Mouse (Mus musculus) megakaryocyte progenitor cell, adult 5-6 weeks (primary cell): ENCODE measurements around the gene Wdr82. TPM values are rescaled to one million over a fixed set of nuclear protein-coding genes. Genes with fewer than 3 reads are reported as not detected.
A peak's percentile ranks its signal among the peaks of the same experiment; 100 is the strongest.

ENCODE experiments used
- ATAC-seq: replicated peaks from 2 replicates; pipeline ENCODE4 v1.8.0; 2016; ENCODE audit warnings: mild to moderate bottlenecking, moderate TSS enrichment, inconsistent platforms; ENCODE audit not compliant: poor library complexity
- total RNA-seq, 2 experiments: library from RNA; stranded (forward) in 1 of 2; stranded (reverse) in 1 of 2; fragments of 157-497, 149-512 nt in 1 of 2; fragments of 200-1000 nt in 1 of 2; gene quantifications; 2 replicates each; pipeline versions ENCODE4 v1.2.3 to v1.2.4; 2015 to 2017

Gene Wdr82
- total RNA-seq, 2 experiments from 2014 or later = 58.1 to 72.5 TPM

DNA sequence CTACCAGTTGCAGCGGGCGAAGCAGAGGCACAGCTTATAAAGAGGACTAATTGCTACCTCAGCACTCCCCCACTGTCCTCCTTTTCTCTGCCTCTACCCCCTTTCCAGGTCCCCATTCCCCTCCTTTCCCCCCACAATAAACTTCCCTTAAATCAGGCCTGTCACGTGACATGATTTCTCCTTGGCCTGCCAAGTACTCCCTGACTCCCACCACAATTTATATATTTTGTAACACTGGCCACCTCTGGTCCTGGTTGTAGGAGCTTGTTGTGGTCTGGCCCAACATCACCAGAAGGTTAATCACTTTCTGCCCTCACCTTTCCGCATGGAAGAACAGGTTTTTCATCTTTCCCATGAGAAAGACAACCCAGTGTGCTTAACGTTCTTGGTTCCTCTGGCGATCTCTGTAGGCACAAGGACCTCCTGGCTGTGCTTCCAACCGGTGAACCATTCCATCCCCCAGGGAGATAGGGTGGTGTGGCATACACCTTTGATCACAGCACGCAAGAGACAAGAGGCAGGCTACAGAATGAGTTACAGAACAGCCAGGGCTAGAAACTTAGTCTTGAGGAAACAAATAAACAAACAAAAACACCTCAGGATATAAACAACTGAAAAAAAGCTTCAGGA is 50.3 kb downstream of the Wdr82 start:
- ATAC-seq = no peak

DNA sequence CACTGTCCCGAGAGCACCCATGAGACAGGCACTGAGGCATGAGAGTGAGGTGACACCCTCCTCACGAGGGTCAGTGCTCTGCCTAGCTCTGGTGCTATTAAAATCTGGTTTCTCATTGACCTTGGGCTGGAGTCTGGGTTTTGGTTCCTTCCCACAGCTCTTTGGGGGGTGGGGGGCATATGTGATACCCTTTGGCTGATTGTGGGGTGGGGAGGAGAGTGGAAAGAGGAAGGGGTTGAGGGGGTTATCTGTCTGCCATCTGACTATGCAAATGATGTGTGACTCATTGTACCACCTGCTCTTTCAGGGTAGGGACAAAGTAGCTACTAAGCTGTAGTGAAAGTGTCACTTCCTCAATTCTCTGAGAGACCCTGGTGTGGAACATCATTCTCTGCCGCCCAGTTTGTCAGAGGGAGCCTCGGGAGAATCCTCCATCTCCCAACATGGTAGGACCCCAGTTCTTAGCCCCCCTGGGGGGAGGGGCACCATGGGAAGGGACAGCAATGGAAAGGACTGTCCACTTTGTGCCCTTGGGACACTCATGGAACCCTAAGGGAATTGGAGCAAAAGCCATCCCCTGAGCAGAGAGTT is 51.6 kb downstream of the Wdr82 start, which contains the start of gene Tlr9:
Tlr9 (plus strand) TSS at position 338 of the 591 bp plus-strand sequence.
- ATAC-seq = peak; percentile 67

DNA sequence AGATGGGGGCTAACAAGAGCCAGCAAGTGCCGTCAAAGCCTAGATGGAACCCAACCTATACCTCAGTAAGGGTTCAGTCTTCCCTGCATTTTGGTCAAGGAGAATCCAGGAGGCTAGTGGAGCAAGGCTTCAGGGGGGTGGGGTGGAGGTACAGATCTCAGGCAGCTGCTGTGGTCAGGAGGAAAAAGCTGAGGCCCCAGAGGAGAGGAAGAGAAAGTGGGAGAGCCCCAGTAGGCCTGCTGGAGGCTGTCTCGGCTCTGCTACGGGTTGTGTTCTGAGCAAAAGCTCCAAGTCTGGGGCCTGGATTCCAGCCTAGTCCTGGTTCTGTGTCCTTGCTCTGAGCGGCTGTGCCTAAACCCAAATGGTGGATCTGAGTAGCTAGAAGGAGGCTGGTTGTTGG is 52.3 kb downstream of the Wdr82 start:
- ATAC-seq = peak; percentile 30

DNA sequence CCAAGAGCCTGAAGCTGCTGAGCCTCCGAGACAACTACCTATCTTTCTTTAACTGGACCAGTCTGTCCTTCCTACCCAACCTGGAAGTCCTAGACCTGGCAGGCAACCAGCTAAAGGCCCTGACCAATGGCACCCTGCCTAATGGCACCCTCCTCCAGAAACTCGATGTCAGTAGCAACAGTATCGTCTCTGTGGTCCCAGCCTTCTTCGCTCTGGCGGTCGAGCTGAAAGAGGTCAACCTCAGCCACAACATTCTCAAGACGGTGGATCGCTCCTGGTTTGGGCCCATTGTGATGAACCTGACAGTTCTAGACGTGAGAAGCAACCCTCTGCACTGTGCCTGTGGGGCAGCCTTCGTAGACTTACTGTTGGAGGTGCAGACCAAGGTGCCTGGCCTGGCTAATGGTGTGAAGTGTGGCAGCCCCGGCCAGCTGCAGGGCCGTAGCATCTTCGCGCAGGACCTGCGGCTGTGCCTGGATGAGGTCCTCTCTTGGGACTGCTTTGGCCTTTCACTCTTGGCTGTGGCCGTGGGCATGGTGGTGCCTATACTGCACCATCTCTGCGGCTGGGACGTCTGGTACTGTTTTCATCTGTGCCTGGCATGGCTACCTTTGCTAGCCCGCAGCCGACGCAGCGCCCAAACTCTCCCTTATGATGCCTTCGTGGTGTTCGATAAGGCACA is 54.9 kb downstream of the Wdr82 start:
- ATAC-seq = no peak

DNA sequence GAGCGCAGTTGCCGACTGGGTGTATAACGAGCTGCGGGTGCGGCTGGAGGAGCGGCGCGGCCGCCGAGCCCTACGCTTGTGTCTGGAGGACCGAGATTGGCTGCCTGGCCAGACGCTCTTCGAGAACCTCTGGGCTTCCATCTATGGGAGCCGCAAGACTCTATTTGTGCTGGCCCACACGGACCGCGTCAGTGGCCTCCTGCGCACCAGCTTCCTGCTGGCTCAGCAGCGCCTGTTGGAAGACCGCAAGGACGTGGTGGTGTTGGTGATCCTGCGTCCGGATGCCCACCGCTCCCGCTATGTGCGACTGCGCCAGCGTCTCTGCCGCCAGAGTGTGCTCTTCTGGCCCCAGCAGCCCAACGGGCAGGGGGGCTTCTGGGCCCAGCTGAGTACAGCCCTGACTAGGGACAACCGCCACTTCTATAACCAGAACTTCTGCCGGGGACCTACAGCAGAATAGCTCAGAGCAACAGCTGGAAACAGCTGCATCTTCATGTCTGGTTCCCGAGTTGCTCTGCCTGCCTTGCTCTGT is 55.5 kb downstream of the Wdr82 start:
- ATAC-seq = peak; percentile 29

DNA sequence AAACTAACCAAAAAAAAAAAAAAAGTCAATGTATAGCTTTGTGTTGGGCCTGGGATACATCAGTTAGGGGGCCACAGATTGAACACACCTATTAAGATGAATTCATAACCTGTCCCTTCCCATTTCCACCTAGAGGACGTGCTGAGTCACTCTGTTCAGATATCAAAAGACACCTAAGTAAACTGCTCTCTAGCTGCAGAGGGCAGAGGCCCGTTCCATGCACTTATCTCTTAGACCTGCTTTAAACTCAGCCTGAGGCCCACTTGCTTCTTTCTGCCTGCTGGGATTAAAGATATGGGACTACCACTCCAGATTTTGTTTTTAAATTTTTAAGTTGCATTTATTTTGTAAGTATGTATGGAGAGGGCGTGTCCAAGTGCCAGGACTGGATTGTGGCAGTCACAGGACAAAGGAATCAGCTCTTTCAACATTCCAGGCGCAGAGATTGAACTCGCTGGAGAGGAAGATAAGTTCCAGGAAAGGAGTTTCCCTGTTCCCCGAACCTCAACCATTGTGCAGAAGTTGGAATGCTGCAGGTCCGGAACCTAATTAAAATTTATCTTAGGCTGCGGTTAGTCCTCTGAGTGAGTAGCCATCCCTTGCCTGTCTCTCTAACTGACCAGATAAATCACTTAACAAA is 57.2 kb downstream of the Wdr82 start:
- ATAC-seq = peak; percentile 9; the same call in 1 of the 2 replicates

DNA sequence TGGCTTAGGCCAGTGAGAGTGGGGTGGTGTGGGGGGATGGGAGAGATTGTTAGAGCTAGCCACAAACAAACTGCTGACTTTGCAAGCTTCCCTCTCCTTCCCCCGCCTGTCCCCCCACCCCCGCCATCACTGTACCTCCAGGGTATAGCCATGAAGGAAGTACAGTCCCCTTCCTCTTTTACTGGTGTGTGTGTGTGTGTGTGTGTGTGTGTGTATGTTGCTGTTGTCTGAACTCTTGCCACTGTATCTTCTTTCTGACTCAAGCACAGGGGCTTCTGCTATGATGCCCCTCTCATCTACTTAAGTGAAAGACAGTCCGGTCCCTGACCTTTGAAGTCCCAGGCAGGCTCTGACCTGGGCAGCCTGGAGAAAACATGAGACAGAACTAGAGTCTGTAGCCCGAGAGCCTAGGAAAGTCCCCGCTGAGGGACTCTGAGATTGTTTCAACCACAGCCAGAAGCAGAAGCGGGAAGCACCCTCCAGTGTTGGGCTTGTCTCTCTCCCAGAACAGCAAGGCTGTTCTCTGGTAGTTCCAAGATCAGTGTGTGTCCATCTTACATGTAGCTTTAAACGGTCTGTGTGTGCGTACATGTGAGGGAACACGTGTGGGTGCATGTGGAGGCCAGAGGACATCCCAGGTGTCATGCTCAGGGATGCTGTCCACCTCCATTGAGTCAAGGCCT is 59.5 kb downstream of the Wdr82 start:
- ATAC-seq = peak; percentile 45

DNA sequence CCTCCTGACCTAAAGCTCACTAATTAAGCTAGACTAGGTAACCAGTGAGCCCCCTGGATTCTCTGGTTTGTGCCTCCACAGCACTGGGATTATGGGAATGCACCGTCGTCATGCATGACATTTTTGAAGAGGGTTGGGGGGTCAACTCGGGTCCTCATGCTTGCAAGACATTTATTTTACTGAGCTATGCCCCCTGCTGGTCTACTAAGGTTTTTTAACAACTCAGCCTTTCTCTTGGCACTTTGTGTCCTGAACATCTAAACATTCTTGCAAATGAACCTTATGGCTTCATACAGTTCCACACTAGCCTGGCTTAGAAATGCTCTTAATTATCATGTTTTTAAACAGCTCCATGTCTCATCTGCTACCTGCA is 60.0 kb downstream of the Wdr82 start:
- ATAC-seq = no peak

DNA sequence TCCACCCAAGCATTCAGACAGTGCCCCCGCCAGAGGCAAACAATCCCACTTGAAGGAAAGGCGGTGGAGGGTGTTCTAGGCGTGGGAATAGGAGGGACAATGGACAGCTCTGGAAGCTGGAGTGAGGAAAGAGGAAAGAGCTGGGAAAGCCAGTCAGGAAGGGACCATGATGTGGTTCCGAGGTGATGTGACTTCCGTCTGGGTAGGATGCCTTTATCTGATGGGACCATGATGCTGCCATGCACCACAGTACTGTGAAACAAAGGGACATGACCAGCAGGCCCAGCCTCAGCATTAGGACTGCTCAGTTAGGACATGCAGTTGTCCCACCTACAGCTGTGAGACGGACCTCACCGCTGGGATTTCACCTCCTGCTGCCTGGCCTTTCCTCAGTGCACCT is 60.5 kb downstream of the Wdr82 start:
- ATAC-seq = no peak

DNA sequence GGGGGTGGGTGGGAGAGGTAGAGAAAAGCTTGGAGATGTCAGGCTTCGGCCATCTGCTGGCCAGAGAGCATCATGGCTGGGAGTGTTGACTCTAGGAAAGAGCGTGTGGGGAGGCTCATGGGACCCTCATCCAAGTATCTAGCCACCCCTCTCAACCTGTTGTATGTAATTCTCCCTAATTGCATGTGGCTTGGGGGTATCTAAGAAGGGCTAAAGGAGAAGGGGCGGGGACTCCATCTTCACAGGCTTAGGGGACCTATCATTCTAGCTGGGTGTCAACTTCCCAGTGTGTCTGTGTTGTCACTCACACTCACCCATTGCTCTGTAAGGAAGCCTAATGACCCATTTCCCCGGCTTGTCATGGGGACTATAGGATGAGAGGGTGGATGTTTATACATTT is 61.1 kb downstream of the Wdr82 start:
- peak; percentile 16 for ATAC-seq

DNA sequence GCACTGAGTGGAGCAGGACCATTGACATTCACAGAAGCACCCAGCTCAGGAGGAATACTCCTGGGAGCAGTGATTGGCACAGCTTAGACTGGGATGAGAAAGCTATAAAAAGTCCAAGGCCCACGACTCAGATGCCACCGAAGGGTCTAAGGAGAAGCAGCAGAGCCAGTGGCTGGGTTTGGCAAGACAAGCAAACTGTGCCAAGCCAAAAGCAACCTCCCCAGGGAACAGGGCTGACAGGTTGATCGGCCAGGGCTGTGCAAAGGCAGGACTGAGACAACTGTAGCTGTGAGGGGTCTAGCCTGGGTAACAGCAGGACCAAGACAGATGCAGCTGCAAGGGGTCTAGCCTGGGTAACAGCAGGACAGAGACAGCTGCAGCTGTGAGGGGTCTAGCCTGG is 62.2 kb downstream of the Wdr82 start:
- no peak for ATAC-seq

DNA sequence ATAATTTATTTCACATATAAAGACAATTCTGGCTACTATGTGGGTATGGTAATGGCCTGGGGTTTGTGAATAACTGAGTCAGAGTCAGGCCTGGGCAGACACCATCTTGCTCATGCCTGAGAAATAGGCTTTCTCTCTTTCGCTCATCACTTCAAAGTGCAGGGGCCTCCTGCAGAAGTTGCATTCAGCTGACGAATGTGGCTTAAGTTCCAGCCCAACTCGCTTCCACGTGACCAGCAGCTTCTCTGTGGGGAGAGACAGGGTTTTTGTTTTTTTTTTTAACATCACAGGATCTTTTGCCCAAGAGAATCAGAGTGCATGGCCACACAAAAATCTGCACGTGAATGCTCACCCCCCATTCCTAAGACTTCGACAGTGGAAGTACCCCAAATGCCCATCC is 63.2 kb downstream of the Wdr82 start:
- ATAC-seq = no peak

DNA sequence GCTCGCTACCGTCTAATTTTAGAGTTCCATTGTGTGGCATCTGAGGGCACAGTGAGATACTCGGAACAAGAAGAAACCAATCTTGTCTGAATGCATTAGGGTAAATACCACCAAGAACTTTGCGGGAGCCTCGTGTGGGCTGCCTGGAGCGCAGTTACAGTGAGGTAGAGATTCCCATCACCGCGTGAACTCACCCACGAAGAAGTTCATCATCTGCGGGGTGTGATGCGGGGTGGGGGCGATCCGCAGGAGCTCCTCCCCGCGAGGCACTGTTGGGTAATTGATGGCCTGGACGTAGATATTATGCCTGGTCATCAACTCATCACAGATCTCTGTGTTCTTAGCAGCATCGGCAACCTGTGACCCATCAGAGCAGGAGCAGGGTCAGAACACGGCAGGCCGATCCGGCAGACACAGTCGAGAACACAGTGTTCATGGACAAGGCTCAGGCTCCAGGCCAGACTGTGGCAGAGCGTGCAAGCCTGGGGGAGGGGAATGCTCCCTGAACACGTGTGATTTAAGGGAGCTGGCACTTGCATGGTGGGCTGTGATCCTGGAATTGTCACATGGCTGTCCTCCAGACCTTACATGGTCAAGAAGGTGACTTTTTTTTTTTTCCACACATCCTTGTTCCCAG is 64.6 kb downstream of the Wdr82 start:
- ATAC-seq = no peak

DNA sequence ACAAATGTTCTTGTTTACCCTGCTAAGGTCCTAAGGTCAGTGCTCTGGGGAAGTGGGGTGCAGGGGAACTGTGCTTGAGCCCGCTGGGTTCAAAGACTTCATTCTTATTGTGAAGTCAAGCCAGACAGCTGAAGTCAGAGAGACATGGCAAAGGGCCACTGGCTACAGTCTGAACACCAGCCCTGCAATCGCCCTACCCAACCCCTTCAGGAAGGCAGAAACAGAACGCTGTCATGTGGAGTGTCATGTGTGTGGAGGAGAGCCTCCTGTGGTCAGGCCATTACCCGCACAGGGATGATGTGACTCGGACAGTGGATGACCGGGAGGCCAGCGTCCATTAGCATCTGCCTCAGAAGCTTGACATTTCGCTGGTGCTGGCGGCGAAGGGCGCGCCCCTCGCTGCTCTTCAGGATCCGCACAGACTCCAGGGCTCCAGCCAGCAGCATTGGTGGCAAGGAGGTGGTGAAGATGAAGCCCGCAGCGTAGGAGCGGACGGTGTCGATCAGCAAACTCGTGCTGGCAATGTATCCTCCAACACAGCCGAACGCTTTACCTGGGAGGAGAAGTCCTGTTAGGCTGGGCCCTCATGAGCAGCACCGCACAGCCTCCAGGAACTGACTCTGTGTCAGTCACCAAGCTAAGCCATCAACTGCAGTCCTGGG is 65.6 kb downstream of the Wdr82 start:
- ATAC-seq = no peak

DNA sequence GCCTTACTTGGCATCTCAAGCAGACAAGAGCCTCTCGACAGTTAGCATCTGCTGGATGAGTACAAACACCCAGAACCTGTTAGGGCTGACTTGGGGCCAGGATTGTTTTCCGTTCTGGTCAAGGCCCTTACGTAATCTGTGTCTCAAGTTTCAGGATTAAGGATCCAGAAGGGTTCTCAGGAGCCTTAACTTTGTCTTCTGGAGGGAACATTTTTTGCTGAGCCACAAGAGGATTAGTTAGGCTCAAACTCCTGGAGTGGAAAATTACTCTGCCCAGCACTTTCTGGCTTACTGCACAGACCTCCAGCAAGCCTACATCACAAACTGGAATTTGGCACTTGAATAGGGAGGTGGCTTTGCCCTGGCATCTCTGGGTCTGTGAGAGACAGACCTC is 66.1 kb downstream of the Wdr82 start:
- ATAC-seq = no peak

DNA sequence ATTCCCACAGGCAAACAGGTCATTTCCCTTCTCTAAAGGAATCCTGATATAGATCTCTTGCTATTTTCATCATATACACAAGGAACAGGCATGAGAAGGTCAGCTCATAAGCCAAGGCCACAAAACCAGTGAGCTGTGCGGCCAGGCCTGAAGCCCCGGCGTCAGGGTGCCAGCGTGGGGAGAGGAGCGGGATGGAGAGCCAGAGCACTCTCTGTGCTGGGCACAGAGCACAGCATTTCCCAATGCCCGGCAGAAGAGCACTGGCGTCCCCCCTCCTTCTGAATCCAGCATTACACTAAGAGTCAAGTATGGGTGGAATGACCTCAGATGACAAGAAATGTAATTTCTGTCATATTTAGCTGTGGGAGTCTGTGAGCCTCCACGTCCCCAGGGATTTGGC is 66.7 kb downstream of the Wdr82 start:
- no peak for ATAC-seq

DNA sequence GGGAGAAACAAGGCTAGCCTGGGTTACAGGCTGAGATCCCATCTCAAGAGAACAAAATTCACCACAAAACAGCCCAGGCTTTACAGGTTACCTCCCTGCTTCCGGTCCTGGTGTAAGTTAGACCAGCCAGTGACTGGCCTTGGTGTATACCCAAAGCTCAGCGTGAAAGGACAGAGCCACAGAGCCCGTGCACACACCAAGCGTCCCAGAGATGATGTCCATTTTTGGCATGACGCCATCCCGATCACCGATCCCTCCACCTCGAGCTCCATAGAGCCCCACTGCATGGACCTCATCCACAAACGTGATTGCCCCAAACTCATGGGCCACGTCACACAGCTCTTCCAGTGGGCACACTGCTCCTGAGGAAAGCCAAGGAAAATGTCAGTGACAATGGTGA is 67.2 kb downstream of the Wdr82 start:
- no peak for ATAC-seq
